Mouse (Mus musculus): ENCODE measurements around the gene Enpp5. TPM values are rescaled to one million over a fixed set of nuclear protein-coding genes. Genes with fewer than 3 reads are reported as not detected.

The Enpp5 gene
- polyA plus RNA-seq, 1 experiment, result 98.4 TPM

DNA sequence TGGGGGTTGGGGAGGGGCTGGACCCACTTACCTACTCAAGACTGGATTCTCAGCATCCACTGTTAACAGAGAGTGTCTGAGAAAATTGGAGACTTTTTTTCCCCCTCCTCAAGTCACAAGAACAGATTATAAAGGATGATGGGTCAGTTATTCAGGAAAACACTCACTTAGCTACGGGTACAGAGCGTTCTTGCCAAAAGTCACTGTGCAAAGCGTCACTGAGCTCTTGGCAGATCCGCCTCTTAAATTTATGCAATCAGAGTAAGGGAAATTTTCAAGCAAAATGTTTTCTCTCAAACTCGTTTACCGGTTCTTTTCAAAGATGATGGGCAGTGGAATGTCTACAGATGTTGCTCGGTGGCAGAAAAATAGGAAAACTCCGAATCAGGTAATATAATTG is 35.8 kb upstream of the Enpp5 start:
- no peaks in the 10 kb centered on the region for H3K4me1 ChIP-seq (ENCODE audit: control insufficient read depth, insufficient read depth, low read length)
- H3K36me3 ChIP-seq (ENCODE audit: control insufficient read depth, insufficient read depth, low read length), result no peaks in the 10 kb centered on the region
- no peaks in the 10 kb centered on the region for H3K27me3 ChIP-seq (replicated peaks; ENCODE audit: control insufficient read depth, insufficient read depth, low read length)
- no peak overlapping the region for H3K4me3 ChIP-seq (ENCODE audit: insufficient read depth, low read depth, low read length)
- H3K27ac ChIP-seq (ENCODE audit: insufficient read depth, low read depth, low read length), result no peak overlapping the region
- no peak for TF ChIP-seq POLR2A (IDR thresholded peaks at IDR 0.05; ENCODE audit: low read depth, low read length)
- TF ChIP-seq CTCF (conservative IDR thresholded peaks at IDR 0.05; ENCODE audit: insufficient read depth, insufficient read length, low read depth, low read length), result no peak
- WGBS, result 82% methylated on average over 8 of the region's 8 CpGs
- no peak for DNase-seq

DNA sequence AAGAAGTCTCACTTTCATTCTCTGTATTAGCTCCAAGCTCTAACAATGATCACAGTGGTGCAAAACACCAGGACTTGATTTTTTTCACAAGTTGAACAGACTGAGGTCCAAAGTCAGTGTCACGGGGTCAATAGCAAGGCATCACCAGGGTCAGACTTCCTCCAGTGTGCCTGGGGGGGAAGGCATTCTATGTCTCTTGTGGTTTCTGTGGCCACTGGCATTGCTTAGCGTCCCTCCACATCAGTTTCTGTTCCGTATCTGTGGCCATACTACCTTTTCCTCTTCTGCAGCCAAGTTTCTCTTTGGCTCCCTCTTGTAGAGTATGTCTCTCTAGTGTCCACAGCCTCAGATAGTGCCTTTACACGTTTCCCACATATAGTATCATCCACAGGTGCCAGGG is 25.2 kb upstream of the Enpp5 start:
- peak; percentile 25 for DNase-seq
- no peak overlapping the region for H3K4me3 ChIP-seq (ENCODE audit: insufficient read depth, low read depth, low read length)
- H3K36me3 ChIP-seq (ENCODE audit: control insufficient read depth, insufficient read depth, low read length), result no peaks in the 10 kb centered on the region
- no peak overlapping the region for H3K27ac ChIP-seq (ENCODE audit: insufficient read depth, low read depth, low read length)
- WGBS, result 78% methylated on average over 4 of the region's 4 CpGs
- no peak for TF ChIP-seq POLR2A (IDR thresholded peaks at IDR 0.05; ENCODE audit: low read depth, low read length)
- TF ChIP-seq CTCF (conservative IDR thresholded peaks at IDR 0.05; ENCODE audit: insufficient read depth, insufficient read length, low read depth, low read length), result no peak
- no peaks in the 10 kb centered on the region; the same call in 1 of the 2 replicates for H3K27me3 ChIP-seq (replicated peaks; ENCODE audit: control insufficient read depth, insufficient read depth, low read length)
- no peaks in the 10 kb centered on the region for H3K4me1 ChIP-seq (ENCODE audit: control insufficient read depth, insufficient read depth, low read length)

DNA sequence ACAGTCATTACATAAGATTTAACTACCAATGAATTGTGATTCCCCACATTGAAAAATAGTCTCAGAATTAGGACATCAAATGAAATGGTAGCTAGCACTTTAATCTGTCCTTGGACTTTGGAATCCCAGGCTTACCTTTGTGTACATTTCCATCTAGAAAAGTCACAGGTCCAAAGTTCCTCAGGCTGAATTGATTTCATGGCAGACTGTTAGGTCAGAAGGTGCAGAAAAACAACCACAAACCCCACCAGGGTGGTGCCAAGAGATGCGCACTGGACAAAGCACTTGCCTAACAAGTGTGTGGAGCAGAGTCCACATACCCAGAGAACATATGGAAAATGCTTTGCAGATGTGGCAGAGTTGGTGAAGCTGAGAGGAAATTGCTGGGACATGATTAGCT is 21.5 kb upstream of the Enpp5 start:
- Histone ChIP-seq H3K4me1 (ENCODE audit: control insufficient read depth, insufficient read depth, low read length) (no peaks in the 10 kb centered on the region), H3K27me3 (replicated peaks; ENCODE audit: control insufficient read depth, insufficient read depth, low read length) (no peaks in the 10 kb centered on the region; the same call in 1 of the 2 replicates), H3K27ac (ENCODE audit: insufficient read depth, low read depth, low read length) (no peak overlapping the region), H3K4me3 (ENCODE audit: insufficient read depth, low read depth, low read length) (no peak overlapping the region), H3K36me3 (ENCODE audit: control insufficient read depth, insufficient read depth, low read length) (no peaks in the 10 kb centered on the region)
- DNase-seq, result no peak
- TF ChIP-seq POLR2A (IDR thresholded peaks at IDR 0.05; ENCODE audit: low read depth, low read length) (no peak), CTCF (conservative IDR thresholded peaks at IDR 0.05; ENCODE audit: insufficient read depth, insufficient read length, low read depth, low read length) (no peak)
- 91% methylated on average over 1 of the region's 1 CpGs for WGBS

DNA sequence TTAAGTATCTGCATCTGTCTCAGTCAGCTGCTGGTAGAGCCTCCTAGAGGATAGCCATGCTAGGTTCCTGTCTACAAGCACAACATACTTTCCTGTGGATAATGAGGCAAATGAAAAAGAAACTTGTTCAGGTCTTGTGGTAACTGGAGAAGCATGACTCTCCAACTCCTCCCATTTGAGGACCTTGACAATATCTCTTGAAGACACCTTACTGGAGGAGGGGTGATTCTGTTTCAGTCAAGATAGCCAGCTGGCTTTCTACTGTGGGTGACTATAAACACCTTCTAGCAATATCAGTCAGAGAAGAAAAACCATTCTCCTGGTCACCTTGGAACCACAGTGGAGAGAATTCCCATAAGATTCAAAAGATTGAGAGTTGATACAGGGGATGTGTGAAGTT is 20.5 kb upstream of the Enpp5 start:
- no peaks in the 10 kb centered on the region for H3K36me3 ChIP-seq (ENCODE audit: control insufficient read depth, insufficient read depth, low read length)
- H3K27me3 ChIP-seq (replicated peaks; ENCODE audit: control insufficient read depth, insufficient read depth, low read length), result no peaks in the 10 kb centered on the region
- H3K4me3 ChIP-seq (ENCODE audit: insufficient read depth, low read depth, low read length), result no peak overlapping the region
- TF ChIP-seq POLR2A (IDR thresholded peaks at IDR 0.05; ENCODE audit: low read depth, low read length) (no peak), CTCF (conservative IDR thresholded peaks at IDR 0.05; ENCODE audit: insufficient read depth, insufficient read length, low read depth, low read length) (no peak)
- H3K4me1 ChIP-seq (ENCODE audit: control insufficient read depth, insufficient read depth, low read length), result no peaks in the 10 kb centered on the region
- no peak for DNase-seq
- H3K27ac ChIP-seq (ENCODE audit: insufficient read depth, low read depth, low read length), result no peak overlapping the region

DNA sequence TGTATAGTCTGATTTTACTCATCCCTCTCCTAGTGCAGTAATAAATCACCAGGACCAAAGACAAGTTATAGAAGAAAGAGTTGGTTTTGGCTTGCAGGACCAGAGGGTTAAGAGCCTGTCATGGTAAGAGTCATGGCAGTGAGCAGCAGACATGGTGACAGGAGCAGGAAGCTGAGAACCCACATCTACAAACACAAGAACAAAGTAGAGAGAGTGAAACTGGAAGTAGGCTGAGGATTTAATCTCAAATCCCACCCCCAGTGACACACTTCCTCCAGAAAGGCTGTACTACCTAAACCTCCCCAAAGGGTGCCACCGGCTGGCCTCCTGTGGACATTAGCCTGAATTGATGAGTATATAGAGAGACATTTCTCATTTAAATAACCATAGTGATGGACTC is 17.8 kb upstream of the Enpp5 start:
- Histone ChIP-seq H3K36me3 (ENCODE audit: control insufficient read depth, insufficient read depth, low read length) (no peaks in the 10 kb centered on the region), H3K4me1 (ENCODE audit: control insufficient read depth, insufficient read depth, low read length) (no peaks in the 10 kb centered on the region), H3K4me3 (ENCODE audit: insufficient read depth, low read depth, low read length) (no peak overlapping the region), H3K27me3 (replicated peaks; ENCODE audit: control insufficient read depth, insufficient read depth, low read length) (no peaks in the 10 kb centered on the region), H3K27ac (ENCODE audit: insufficient read depth, low read depth, low read length) (no peak overlapping the region)
- 90% methylated on average over 1 of the region's 1 CpGs for WGBS
- TF ChIP-seq CTCF (conservative IDR thresholded peaks at IDR 0.05; ENCODE audit: insufficient read depth, insufficient read length, low read depth, low read length) (no peak), POLR2A (IDR thresholded peaks at IDR 0.05; ENCODE audit: low read depth, low read length) (no peak)
- no peak for DNase-seq

DNA sequence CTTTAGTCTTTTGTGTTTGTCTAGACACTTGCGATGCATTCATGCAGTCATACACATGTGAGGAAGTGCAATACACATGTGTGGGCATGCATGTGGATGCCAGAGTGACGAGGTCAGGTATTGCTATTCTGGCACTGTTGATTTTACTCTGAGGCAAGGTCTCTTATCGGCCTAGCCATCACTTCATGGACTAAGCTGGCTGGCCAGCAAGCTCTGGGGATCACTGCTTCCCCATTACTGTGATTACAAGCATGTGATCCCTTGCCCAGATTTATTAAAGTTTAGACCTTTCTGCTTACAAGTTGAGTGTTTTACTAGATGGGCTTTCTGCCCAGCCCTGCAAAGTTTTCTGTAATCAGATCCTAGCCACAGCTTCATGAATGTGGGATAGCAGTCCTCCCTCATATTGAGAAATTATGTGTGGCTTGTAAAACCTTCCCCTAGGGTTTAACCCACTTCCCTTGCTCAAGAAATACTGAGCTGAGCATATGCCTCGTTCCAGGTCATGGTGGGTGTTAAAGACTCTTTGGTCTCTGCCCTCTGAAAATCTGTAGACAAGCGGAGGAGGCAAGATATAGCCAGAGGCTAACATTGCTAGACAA is 17.2 kb upstream of the Enpp5 start:
- H3K4me1 ChIP-seq (ENCODE audit: control insufficient read depth, insufficient read depth, low read length), result no peaks in the 10 kb centered on the region
- peak; percentile 15 for DNase-seq
- H3K27me3 ChIP-seq (replicated peaks; ENCODE audit: control insufficient read depth, insufficient read depth, low read length), result no peaks in the 10 kb centered on the region
- H3K4me3 ChIP-seq (ENCODE audit: insufficient read depth, low read depth, low read length), result no peak overlapping the region
- TF ChIP-seq POLR2A (IDR thresholded peaks at IDR 0.05; ENCODE audit: low read depth, low read length) (no peak), CTCF (conservative IDR thresholded peaks at IDR 0.05; ENCODE audit: insufficient read depth, insufficient read length, low read depth, low read length) (no peak)
- no peak overlapping the region for H3K27ac ChIP-seq (ENCODE audit: insufficient read depth, low read depth, low read length)
- 56% methylated on average over 5 of the region's 5 CpGs for WGBS
- H3K36me3 ChIP-seq (ENCODE audit: control insufficient read depth, insufficient read depth, low read length), result no peaks in the 10 kb centered on the region

DNA sequence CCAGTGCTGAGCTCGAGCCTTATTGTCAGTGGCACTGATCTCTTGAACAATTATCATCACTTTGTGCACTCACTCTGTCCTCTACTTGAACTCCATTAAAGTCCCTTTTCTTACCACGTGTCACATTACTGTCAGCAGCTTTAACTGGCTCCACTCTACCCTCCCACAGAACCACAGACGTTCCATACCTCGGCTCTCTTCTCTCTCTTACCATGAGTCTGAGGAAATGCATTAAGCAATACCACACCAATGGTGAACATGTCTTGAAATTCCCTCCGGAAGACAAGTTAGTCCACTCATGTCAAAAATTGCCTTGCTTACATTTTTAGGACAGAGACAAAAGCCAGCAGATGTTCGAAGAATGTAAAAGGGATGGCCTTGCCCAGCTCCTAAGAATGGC is 9.7 kb upstream of the Enpp5 start:
- Histone ChIP-seq H3K4me1 (ENCODE audit: control insufficient read depth, insufficient read depth, low read length) (no peaks in the 10 kb centered on the region), H3K27ac (ENCODE audit: insufficient read depth, low read depth, low read length) (no peak overlapping the region), H3K36me3 (ENCODE audit: control insufficient read depth, insufficient read depth, low read length) (no peaks in the 10 kb centered on the region), H3K4me3 (ENCODE audit: insufficient read depth, low read depth, low read length) (no peak overlapping the region), H3K27me3 (replicated peaks; ENCODE audit: control insufficient read depth, insufficient read depth, low read length) (no peaks in the 10 kb centered on the region)
- WGBS, result 68% methylated on average over 6 of the region's 6 CpGs
- DNase-seq, result no peak
- TF ChIP-seq CTCF (conservative IDR thresholded peaks at IDR 0.05; ENCODE audit: insufficient read depth, insufficient read length, low read depth, low read length), result no peak
- TF ChIP-seq POLR2A (IDR thresholded peaks at IDR 0.05; ENCODE audit: low read depth, low read length), result no peak

Measured in kidney, adult 2 months (tissue).